Mouse (Mus musculus) olfactory bulb, adult 2 months (tissue): ENCODE data around the gene Eipr1.

Experiments used
- CTCF ChIP-seq: fragments of 200-500 bp; IDR thresholded peaks from 2 replicates; pipeline ENCODE4 v1.5.1; 2012; ENCODE audit warnings: low read depth, mild to moderate bottlenecking, low read length, moderate library complexity; ENCODE audit not compliant: insufficient read depth
- POLR2A ChIP-seq: fragments of 200-500 bp; IDR thresholded peaks from 2 replicates; pipeline ENCODE4 v1.6.1; 2012; ENCODE audit warnings: mild to moderate bottlenecking, low read depth, low read length, moderate library complexity; ENCODE audit not compliant: insufficient read depth

GRCm38 (mm10) chr12:28769953-28770352 is 18.4 kb downstream of the Eipr1 start:
- TF ChIP-seq CTCF (no peak), POLR2A (no peak)
